10 mouse cellular contexts compared by ENCODE assay signal in genomic region chr2:75879791-75880190, GRCm38 (mm10). TPM values are rescaled to one million over a fixed set of nuclear protein-coding genes. Genes with fewer than 3 reads are reported as not detected.
DNase-seq lines count a peak whose midpoint lies in the region; ATAC-seq lines count a peak whose summit lies in the region.
"Had no signal": no experiment of that assay in that cellular context is flagged by ENCODE, and none has a peak within 500 bp of the region (broad histone marks: within the 10 kb centered on the region; RNA-seq: fewer than 3 reads in every experiment).

No protein-coding gene starts in this region.

- no peaks in the 10 kb centered on the region for H3K4me1 ChIP-seq in kidney, embryonic 16.5 days (ENCODE audit: insufficient read depth, low read length)
- H3K4me1 ChIP-seq: neural tube, embryonic 15.5 days had no signal

- no peak overlapping the region for H3K9ac ChIP-seq in kidney, embryonic 16.5 days (replicated peaks; ENCODE audit: low read length)
- H3K9ac ChIP-seq: neural tube, embryonic 15.5 days had no signal

- no peaks in the 10 kb centered on the region for H3K27me3 ChIP-seq in kidney, embryonic 16.5 days (ENCODE audit: insufficient read depth, low read length)
- H3K27me3 ChIP-seq: neural tube, embryonic 15.5 days had no signal

- H3K36me3 ChIP-seq in kidney, embryonic 16.5 days (ENCODE audit: insufficient read depth, low read length) = 0 out of 2 replicates have a peak, but pooled peaks cover 4% of the 10 kb centered on the region

- 45% methylated on average over 3 of the region's 3 CpGs for WGBS in kidney, embryonic 16.5 days

- H3K4me2 ChIP-seq in kidney, embryonic 16.5 days (replicated peaks; ENCODE audit: low read depth, low read length) = no peak overlapping the region
- H3K4me2 ChIP-seq: neural tube, embryonic 15.5 days had no signal

- H3K4me3 ChIP-seq in kidney, embryonic 16.5 days (ENCODE audit: low read length) = no peak overlapping the region
- H3K4me3 ChIP-seq: neural tube, embryonic 15.5 days had no signal

- peak; percentile 25 to 44 for DNase-seq in cerebellum, postnatal 14 days
- no peak for DNase-seq in cerebellum, postnatal 4 days (ENCODE audit: low spot score in 2 of 2)
- peak; percentile 22 for DNase-seq in kidney, postnatal 14 days
- DNase-seq in ES-CJ7 (ENCODE audit: low read depth, low spot score) = peak; percentile 66
- peak; percentile 37 for DNase-seq in forelimb bud, embryonic 11.5 days (ENCODE audit: low read depth, low spot score)
- no peak for DNase-seq in urinary bladder, adult 18-20 months (ENCODE audit: low spot score in 2 of 2)
- no peak for DNase-seq in thymus, postnatal 36 days

- no peaks in the 10 kb centered on the region for H3K9me3 ChIP-seq in kidney, embryonic 16.5 days (ENCODE audit: low read length)
- H3K9me3 ChIP-seq: G1E; neural tube, embryonic 15.5 days had no signal

- no peak for ATAC-seq in kidney, embryonic 16.5 days (ENCODE audit: low FRiP score, low TSS enrichment)

- no peak overlapping the region for H3K27ac ChIP-seq in kidney, embryonic 16.5 days (ENCODE audit: low read length)
- H3K27ac ChIP-seq: neural tube, embryonic 15.5 days had no signal

RNA-seq across cellular contexts. Expression of gene Agps, which starts 47.8 kb away (rescaled TPM):
- 39.2 and 40.0 TPM in 2 replicates for polyA plus RNA-seq in kidney, embryonic 16.5 days (2015; fragmentation: Nextera tagmentation; extraction: Ambion mirVana)

RNA-seq across cellular contexts. Expression of gene Ttc30b, which starts 58.6 kb away (rescaled TPM):
- 14.0 and 14.4 TPM in 2 replicates for polyA plus RNA-seq in kidney, embryonic 16.5 days (2015; fragmentation: Nextera tagmentation; extraction: Ambion mirVana)

Comparison
In these comparisons a context has a peak if more than half of its experiments do, and no peak if none do; other contexts are left out.
1. DNase-seq: peak in cerebellum, postnatal 14 days (2 of 2), kidney, postnatal 14 days (single experiment), ES-CJ7 (single experiment) and forelimb bud, embryonic 11.5 days (single experiment); none in cerebellum, postnatal 4 days (0 of 2), urinary bladder, adult 18-20 months (0 of 2) and thymus, postnatal 36 days (0 of 2).